Comparison of ENCODE assay signal across 15 mouse cellular contexts in the genomic region with DNA sequence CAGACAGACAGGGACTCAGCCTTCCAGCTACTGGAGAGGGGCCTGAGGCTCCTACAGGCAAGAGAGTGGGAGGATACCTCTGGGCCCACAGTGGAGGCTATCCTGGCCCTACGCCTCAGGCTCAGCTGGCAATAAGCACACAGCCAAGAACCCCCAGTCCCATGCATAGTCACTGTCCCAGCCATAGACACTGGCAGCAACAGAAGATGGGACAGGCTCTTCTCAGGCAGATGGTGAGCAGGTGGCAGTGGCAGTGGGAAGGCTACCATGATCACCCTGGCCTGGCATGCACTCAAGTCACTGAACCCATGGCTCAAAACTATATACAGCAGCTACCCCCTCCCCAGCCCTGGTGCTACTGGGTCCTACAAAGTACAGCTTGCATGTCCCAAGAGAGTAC.
DNase-seq lines count a peak whose midpoint lies in the region; ATAC-seq lines count a peak whose summit lies in the region.
"Had no signal": no experiment of that assay in that cellular context is flagged by ENCODE, and none has a peak within 500 bp of the region (broad histone marks: within the 10 kb centered on the region; RNA-seq: fewer than 3 reads in every experiment).

No protein-coding gene starts in this region.

- no peaks in the 10 kb centered on the region; the same call in 1 of the 2 replicates for H3K9me3 ChIP-seq in hindbrain, embryonic 13.5 days
- H3K9me3 ChIP-seq in hindbrain, embryonic 11.5 days (ENCODE audit: control insufficient read depth, low read length), result no peaks in the 10 kb centered on the region
- no peaks in the 10 kb centered on the region for H3K9me3 ChIP-seq in hindbrain, embryonic 14.5 days (ENCODE audit: control insufficient read depth, low read length)

- no peak for DNase-seq in hindbrain, embryonic 11.5 days (ENCODE audit: low spot score)
- peak; percentile 95 for DNase-seq in cerebellum, adult 11-12 months
- DNase-seq in hindbrain, embryonic 14.5 days (ENCODE audit: low spot score), result no peak
- peak; percentile 57 to 63 for DNase-seq in layer of hippocampus, postnatal 36 days
- DNase-seq in gastrocnemius, postnatal 36 days, result no peak
- DNase-seq in right cerebral cortex, postnatal 4 days, result no peak
- DNase-seq in kidney, postnatal 25 days, result no peak
- DNase-seq: B cell, adult 2 months; heart, adult 18-20 months; heart, postnatal 14 days; kidney, adult 2 months; lung, embryonic 14.5 days; thymus, adult 2 months had no signal

- 0 out of 2 replicates have a peak, but pooled peaks cover 3% of the 10 kb centered on the region for H3K27me3 ChIP-seq in hindbrain, embryonic 13.5 days
- no peaks in the 10 kb centered on the region for H3K27me3 ChIP-seq in hindbrain, embryonic 11.5 days (ENCODE audit: control insufficient read depth, insufficient read depth, low read length)
- no peaks in the 10 kb centered on the region for H3K27me3 ChIP-seq in hindbrain, embryonic 14.5 days (ENCODE audit: control insufficient read depth, insufficient read depth, low read length)

- H3K4me2 ChIP-seq in hindbrain, embryonic 13.5 days, result no peak overlapping the region
- no peak overlapping the region for H3K4me2 ChIP-seq in hindbrain, embryonic 11.5 days (replicated peaks; ENCODE audit: low read depth, low read length)
- H3K4me2 ChIP-seq in hindbrain, embryonic 14.5 days (replicated peaks), result no peak overlapping the region
- H3K4me2 ChIP-seq: lung, embryonic 14.5 days had no signal

- peak overlapping the region; percentile 8; the same call in 1 of the 2 replicates for H3K27ac ChIP-seq in hindbrain, embryonic 13.5 days
- H3K27ac ChIP-seq in hindbrain, embryonic 11.5 days (ENCODE audit: low read depth, low read length), result no peak overlapping the region
- no peak overlapping the region for H3K27ac ChIP-seq in hindbrain, embryonic 14.5 days

- H3K4me1 ChIP-seq in hindbrain, embryonic 13.5 days (replicated peaks), result peaks cover 16% of the 10 kb centered on the region
- H3K4me1 ChIP-seq in hindbrain, embryonic 11.5 days (replicated peaks; ENCODE audit: control insufficient read depth, insufficient read depth, low read length), result no peaks in the 10 kb centered on the region
- no peaks in the 10 kb centered on the region for H3K4me1 ChIP-seq in hindbrain, embryonic 14.5 days (replicated peaks; ENCODE audit: control insufficient read depth, insufficient read depth, low read length)

- WGBS in hindbrain, embryonic 13.5 days, result 59% methylated on average over 1 of the region's 1 CpGs
- WGBS in hindbrain, embryonic 11.5 days, result 86% methylated on average over 1 of the region's 1 CpGs
- WGBS in hindbrain, embryonic 14.5 days, result 80% methylated on average over 1 of the region's 1 CpGs

- peaks cover 4% of the 10 kb centered on the region; the same call in 1 of the 2 replicates for H3K36me3 ChIP-seq in hindbrain, embryonic 13.5 days
- no peaks in the 10 kb centered on the region for H3K36me3 ChIP-seq in hindbrain, embryonic 11.5 days (ENCODE audit: control insufficient read depth, insufficient read depth, low read length)
- H3K36me3 ChIP-seq in hindbrain, embryonic 14.5 days (replicated peaks; ENCODE audit: control insufficient read depth, insufficient read depth), result no peaks in the 10 kb centered on the region

- 0 out of 2 replicates have a peak, but pooled peaks have one; percentile 38 for ATAC-seq in hindbrain, embryonic 13.5 days (ENCODE audit: low FRiP score)
- ATAC-seq in hindbrain, embryonic 11.5 days (ENCODE audit: low FRiP score), result no peak
- peak; percentile 35; the same call in 1 of the 2 replicates for ATAC-seq in hindbrain, embryonic 14.5 days (ENCODE audit: low FRiP score)

- no peak overlapping the region for H3K4me3 ChIP-seq in hindbrain, embryonic 13.5 days
- H3K4me3 ChIP-seq in hindbrain, embryonic 11.5 days (ENCODE audit: low read depth, low read length), result no peak overlapping the region
- no peak overlapping the region for H3K4me3 ChIP-seq in hindbrain, embryonic 14.5 days (replicated peaks; ENCODE audit: low read length)
- H3K4me3 ChIP-seq: erythroblast, embryonic 14.5 days had no signal

- no peak overlapping the region for H3K9ac ChIP-seq in hindbrain, embryonic 13.5 days
- no peak overlapping the region for H3K9ac ChIP-seq in hindbrain, embryonic 11.5 days (ENCODE audit: low read depth, low read length)
- H3K9ac ChIP-seq in hindbrain, embryonic 14.5 days, result no peak overlapping the region
- H3K9ac ChIP-seq: lung, embryonic 14.5 days had no signal

- intact Hi-C loops in gastrocnemius, postnatal 36 days (cut with DNase I), result loop anchor here (10.0 kb wide), 1 partner anchor 544 kb away; the partner anchor contains the start of gene Slit3

Comparison
In these comparisons a context has a peak if more than half of its experiments do, and no peak if none do; other contexts are left out.
1. DNase-seq: peak in cerebellum, adult 11-12 months (single experiment) and layer of hippocampus, postnatal 36 days (2 of 2); none in hindbrain, embryonic 11.5 days (single experiment), hindbrain, embryonic 14.5 days (single experiment), gastrocnemius, postnatal 36 days (0 of 2), right cerebral cortex, postnatal 4 days (single experiment) and kidney, postnatal 25 days (0 of 2).